Mouse (Mus musculus): ENCODE data around the gene Etv6.

Etv6 gene

DNA sequence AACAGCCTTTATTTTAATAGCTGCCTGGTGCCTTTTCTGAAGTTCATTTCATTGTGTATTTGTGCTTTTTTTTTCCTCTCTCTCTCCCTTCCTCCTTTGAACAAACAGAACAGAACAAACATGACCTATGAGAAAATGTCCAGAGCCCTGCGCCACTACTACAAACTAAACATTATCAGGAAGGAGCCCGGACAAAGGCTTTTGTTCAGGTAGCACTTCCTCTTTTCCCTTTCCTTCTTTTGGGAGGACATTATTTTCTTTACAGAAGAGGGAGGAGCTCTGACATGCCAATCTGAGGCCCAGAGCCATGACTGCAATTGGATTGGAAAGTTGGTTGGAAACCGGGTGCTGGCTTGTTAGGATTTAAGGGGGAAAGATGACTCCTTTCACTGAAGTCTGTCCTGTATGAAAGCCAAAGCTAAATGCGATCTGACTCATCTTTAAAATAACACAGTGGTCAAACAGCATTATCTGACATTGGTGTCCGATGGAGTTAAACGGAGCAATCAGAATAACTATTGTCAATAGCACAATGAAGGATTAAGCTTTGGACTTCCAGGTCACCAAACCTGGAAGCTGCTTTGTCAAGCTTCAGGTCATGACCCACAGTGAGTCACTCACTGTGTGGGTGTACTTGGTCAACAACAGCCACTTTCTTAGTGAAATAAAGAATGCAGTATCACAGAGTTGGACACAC is 227.6 kb downstream of the Etv6 start:
- DNase-seq, result no peak

DNA sequence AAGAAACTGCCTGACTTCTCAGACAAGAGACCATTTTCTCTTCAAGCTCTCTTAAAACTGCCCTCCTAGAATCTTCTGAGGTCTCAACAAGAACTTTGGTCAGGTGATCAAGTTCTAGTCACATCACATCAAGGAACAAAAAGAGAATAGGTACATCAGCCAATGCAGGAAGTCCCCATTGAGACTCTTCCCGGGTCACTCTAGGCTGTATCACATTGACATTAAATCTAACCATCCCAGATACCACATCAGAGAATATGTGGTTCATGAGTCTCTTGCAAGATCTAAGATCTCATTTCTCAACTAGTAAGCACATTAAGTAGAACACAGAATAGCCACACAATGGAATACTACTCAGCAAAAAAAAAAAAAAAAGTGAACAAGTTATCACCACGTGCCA is 238.4 kb downstream of the Etv6 start:
- no peak for DNase-seq

DNA sequence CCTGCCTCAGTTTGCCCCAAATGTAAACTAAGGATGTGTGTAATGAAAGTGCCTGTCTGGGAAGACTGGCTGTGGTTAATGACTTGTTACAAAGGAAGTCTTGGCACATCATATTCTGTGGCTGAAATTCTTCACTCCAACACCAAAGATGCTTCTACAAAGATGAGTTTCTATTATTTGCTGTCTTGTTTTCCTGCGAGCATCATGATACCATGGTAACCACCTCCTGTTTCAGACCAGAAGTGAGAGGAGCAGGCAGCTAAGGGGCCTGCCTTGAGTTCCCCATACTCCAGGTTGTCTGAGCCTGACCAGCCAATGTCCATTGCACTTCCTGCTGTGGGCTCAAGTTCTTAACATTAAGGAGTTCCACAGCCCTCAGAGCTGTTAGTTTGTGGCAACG is 241.5 kb downstream of the Etv6 start:
- DNase-seq, result no peak

DNA sequence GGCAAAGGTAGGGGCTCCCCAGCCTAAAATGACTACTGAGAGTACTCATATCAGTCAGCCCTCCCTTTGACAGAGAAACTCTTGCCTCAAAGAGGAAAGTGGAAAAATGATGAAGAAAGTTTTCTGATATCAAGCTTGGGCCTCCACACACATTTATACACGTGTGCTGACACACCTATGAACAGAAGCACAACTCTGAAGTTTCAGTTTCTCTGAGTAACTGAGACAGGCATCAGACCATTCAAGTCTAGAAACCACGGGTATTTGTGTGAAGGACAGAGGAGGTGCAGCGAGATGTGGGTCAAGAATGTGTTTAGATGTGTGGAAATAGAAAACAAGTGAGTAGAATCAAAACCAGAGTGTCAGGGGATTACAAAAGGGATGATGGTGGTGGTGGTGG is 246.6 kb downstream of the Etv6 start:
- DNase-seq, result no peak

DNA sequence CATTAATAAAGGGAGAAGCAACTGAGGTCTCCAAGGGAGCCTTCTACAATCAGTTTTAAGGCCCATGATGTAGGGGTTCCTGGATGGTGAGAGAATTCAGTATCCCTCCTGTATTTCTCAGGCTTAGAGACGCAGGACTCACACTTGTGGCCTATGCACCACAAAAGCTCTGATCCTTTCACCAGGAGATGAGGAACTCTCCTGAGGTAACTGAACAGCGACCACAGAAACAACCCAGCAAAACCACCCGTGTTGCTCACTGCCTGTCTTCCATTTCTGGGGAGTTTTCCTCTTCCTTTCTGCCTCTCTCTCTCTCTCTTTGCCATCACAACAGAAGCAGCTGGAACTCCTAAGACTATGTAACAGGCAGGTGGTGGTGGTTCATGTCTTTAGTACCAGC is 256.3 kb downstream of the Etv6 start:
- no peak for DNase-seq

GRCm38 (mm10) chr6:134292404-134292803 is 256.9 kb downstream of the Etv6 start:
- DNase-seq, result no peak

DNA sequence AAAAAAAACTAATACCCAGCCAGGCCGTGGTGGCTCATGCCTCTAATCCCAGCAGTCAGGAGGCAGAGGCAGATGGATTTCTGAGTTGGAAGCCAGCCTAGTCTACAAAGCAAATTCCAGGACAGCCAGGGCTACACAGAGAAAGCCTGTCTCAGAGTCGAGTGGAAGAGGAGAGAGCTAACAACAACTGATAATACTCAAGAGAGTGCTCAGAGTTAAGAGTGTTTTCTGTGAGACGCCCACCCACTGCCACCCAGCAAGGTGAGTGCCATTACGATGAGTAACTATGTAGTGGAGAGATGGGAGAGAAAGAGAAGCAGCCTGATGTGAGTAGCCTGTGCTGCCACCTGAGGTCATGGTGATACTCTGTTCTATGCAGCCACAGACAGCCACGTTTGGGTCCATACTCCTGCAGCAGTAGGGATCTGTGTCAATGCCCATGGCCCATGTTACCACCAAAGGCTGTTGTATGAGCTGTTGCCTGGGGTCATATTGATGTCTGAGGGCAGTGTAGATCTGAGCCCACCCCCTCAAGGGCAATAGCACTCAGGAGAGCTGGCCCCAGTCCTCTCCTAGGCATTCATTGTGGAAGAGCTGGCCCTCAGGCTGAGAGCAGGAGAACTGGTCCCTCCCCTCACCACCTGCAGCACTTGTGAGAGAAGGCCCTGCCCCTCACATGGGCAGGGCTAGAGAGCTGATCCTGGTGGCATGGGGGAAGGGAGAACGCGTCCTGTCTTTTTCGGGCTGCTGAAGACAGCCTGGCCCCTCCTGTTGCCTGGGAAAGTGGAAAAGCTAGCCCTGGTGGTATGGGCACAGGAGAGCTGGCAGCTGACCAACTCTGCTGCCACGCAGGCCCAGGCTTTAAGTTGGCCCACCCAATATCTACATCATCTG is 258.4 kb downstream of the Etv6 start:
- DNase-seq, result no peak

DNA sequence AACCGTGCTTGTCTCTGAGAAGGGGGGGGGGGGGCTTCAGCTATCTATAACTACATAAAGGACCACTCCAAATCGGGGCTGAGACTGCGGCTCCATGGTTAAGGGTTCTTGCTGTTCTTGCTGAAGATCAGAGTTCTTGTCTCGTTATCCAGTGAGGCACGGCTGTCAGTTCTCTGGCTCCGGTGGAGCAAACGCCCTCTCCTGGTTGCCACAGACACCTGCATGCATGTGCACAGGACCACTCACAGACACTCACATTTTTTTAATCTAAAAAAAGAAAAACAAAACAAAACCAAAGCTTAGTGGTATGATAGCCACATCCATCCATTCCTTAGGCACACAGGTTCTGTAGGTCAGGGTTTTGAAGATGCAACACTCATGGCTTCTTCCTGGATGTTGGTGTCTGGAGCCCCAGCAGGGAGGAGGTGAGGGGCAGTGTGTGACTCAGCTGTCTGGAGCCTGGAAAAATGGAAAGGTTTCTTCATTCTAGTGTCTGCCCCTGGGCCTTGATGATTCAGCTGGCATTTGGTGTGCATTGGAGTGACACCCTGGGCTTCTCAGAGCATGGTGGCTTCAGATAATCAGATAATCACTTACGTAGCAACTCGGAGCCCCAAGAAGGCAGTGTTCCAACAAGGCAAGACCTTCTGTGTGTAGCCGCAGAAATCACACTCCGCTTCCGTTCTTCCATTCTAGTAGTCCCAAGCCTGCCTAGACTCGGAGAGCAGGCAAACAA is 262.6 kb downstream of the Etv6 start:
- DNase-seq, result no peak

DNA sequence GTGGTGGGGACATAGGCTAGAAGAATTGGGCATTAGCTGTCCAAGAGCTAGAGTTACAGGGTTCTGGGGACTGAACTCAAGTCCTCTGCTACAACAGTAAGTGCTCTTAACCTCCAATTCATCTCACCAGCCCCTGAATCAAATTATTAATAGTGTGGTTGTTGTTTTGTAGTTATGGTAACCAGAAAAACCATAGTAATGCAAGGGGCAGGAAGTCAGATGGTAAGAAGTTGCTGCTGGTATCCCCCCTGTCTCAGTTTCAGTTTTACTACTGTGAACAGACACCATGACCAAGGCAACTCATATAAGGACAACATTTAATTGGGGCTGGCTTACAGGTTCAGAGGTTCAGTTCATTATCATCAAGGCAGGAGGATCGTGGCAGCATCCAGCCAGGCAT is 266.5 kb downstream of the Etv6 start:
- DNase-seq, result no peak

- DNase-seq, result no peak
These were observed 275.8 kb downstream of the Etv6 start for GRCm38 (mm10) chr6:134311346-134311745.

DNA sequence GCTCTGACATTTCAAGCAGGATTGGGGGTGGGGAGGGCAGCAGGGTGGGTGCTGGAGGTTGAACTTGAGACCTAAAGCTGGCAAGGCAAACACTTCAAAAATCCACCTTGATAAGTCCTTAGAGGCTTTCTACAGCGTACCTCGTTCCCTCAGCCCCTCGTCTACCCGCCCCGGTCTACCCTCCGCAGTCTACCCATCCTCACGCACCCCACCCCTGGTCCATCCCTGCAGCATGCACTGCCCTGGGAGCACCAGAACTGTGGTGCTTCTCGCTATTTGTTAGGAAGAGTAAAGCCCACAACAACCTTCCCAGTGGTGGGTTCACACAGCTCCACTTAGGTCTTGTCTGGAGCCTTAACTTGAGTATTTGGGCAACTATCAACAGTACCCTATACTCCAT is 277.1 kb downstream of the Etv6 start:
- DNase-seq, result no peak

DNA sequence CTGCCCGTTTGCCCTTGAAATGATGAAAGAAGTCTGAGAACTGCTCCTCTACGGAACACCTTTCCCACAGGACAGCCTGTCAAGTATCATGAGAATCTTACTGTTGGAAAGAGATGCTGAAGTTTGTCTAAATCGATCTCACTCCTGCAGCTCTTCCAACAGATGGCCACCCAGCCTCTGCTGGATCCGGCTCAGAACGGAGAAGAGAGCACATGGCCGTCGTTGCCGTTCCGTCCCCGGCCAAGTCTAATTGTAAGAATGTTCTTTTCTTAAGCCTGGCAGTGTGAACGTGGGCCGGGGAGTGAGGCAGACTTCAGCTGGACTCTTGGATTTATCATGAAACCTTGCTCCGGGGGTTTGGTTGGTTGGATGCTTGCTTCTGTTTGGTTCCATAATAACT is 281.9 kb downstream of the Etv6 start:
- no peak for DNase-seq
